Mouse (Mus musculus): ENCODE measurements around the gene Ipo9.
A peak's percentile ranks its signal among the peaks of the same experiment; 100 is the strongest.
"Not testable (repeated sequence)": the region's sequence is repeated elsewhere in the genome, so short reads cannot be mapped to it uniquely, and the experiment has no call there.

Gene Ipo9

GRCm38 (mm10) chr1:135427390-135427789 lies 2.9 kb downstream of the Ipo9 start:
- DNase-seq (ENCODE audit: low spot score): no peak

GRCm38 (mm10) chr1:135426645-135427044 lies 3.7 kb downstream of the Ipo9 start:
- DNase-seq (ENCODE audit: low spot score): no peak

- no peak for DNase-seq (ENCODE audit: low spot score)
Measured at GRCm38 (mm10) chr1:135422772-135423171, 7.5 kb downstream of the Ipo9 start.

- no peak for DNase-seq (ENCODE audit: low spot score)
Measured at GRCm38 (mm10) chr1:135413996-135414395, 16.3 kb downstream of the Ipo9 start.

GRCm38 (mm10) chr1:135412130-135412529 lies 18.2 kb downstream of the Ipo9 start:
- no peak for DNase-seq (ENCODE audit: low spot score)

GRCm38 (mm10) chr1:135410967-135411366 lies 19.3 kb downstream of the Ipo9 start:
- no peak for DNase-seq (ENCODE audit: low spot score)

- no peak for DNase-seq (ENCODE audit: low spot score)
Measured at GRCm38 (mm10) chr1:135408973-135409372, 21.3 kb downstream of the Ipo9 start.

GRCm38 (mm10) chr1:135405356-135405755 lies 24.9 kb downstream of the Ipo9 start:
- DNase-seq (ENCODE audit: low spot score): no peak

- DNase-seq (ENCODE audit: low spot score): no peak
Measured at GRCm38 (mm10) chr1:135401452-135402110, 28.7 kb downstream of the Ipo9 start.

- DNase-seq (ENCODE audit: low spot score): no peak
Measured at GRCm38 (mm10) chr1:135399466-135399865, 30.8 kb downstream of the Ipo9 start.

- no peak for DNase-seq (ENCODE audit: low spot score)
Measured at GRCm38 (mm10) chr1:135385161-135385560, 45.1 kb downstream of the Ipo9 start.

- no peak for DNase-seq (ENCODE audit: low spot score)
Measured at GRCm38 (mm10) chr1:135384171-135384570, 46.1 kb downstream of the Ipo9 start.

- not testable (repeated sequence) for DNase-seq (ENCODE audit: low spot score)
Measured at GRCm38 (mm10) chr1:135381560-135381959, 48.7 kb downstream of the Ipo9 start.

- DNase-seq (ENCODE audit: low spot score): no peak
Measured at GRCm38 (mm10) chr1:135380071-135380991, 50.0 kb downstream of the Ipo9 start.

GRCm38 (mm10) chr1:135379048-135379447 lies 51.3 kb downstream of the Ipo9 start:
- no peak for DNase-seq (ENCODE audit: low spot score)

- DNase-seq (ENCODE audit: low spot score): no peak
Measured at GRCm38 (mm10) chr1:135378576-135378975, 51.7 kb downstream of the Ipo9 start.

- DNase-seq (ENCODE audit: low spot score): no peak
Measured at GRCm38 (mm10) chr1:135374868-135375581, 55.3 kb downstream of the Ipo9 start, which contains the start of gene Shisa4. TSS of gene Shisa4 (minus strand) at chr1:135375237.

- DNase-seq (ENCODE audit: low spot score): no peak
Measured at GRCm38 (mm10) chr1:135374175-135374867, 56.0 kb downstream of the Ipo9 start.

- DNase-seq (ENCODE audit: low spot score): no peak
Measured at GRCm38 (mm10) chr1:135373171-135373677, 57.1 kb downstream of the Ipo9 start.

- DNase-seq (ENCODE audit: low spot score): no peak
Measured at GRCm38 (mm10) chr1:135369415-135369814, 60.9 kb downstream of the Ipo9 start.

GRCm38 (mm10) chr1:135368982-135369381 lies 61.3 kb downstream of the Ipo9 start:
- DNase-seq (ENCODE audit: low spot score): no peak

- DNase-seq (ENCODE audit: low spot score): peak; percentile 38
Measured at GRCm38 (mm10) chr1:135368245-135368644, 62.1 kb downstream of the Ipo9 start.
